Comparison of ENCODE assay signal across 24 mouse cellular contexts in the genomic region with DNA sequence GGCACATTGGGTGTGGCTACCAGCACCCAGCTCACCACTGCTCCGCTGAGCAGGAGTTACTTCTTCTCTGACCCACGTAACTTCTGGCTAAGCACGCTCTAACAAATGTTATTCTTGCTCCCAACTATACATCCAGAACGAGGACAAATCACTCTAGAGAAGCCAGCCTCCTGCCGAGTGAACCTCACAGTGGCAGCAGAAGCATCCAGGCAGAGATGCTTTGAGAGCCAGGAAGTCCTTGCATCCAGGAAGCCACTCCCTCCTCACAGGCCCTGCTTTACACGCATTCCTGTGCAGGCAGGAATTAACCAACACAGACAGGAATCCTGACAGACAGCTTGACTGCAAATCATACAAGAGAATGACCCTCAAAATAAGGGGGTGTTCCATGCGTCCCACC.
DNase-seq lines count a peak whose midpoint lies in the region; TF ChIP-seq lines count a peak whose summit lies in the region.
"Had no signal": no experiment of that assay in that cellular context is flagged by ENCODE, and none has a peak within 500 bp of the region (broad histone marks: within the 10 kb centered on the region; RNA-seq: fewer than 3 reads in every experiment).

No protein-coding gene starts in this region.

- H3K4me1 ChIP-seq in ES-Bruce4 (ENCODE audit: control insufficient read depth, insufficient read depth, low read length), result no peaks in the 10 kb centered on the region
- 0 out of 4 replicates have a peak, but pooled peaks cover 0 to 4% of the 10 kb centered on the region in 2 experiments for H3K4me1 ChIP-seq in ES-E14 (ENCODE audit: control insufficient read depth in 2 of 2, insufficient read depth in 2 of 2, low read length in 2 of 2, poor library complexity in 1 of 2)
- peaks cover 31% of the 10 kb centered on the region for H3K4me1 ChIP-seq in limb, embryonic 10.5 days
- H3K4me1 ChIP-seq in forebrain, embryonic 10.5 days, result peaks cover 10% of the 10 kb centered on the region
- H3K4me1 ChIP-seq: heart, embryonic 15.5 days; liver, embryonic 13.5 days; stomach, embryonic 15.5 days had no signal

- H3K4me3 ChIP-seq in ES-Bruce4 (ENCODE audit: low read depth, low read length) (no peak overlapping the region), ES-E14 (ENCODE audit: insufficient read depth in 1 of 2, low read depth in 1 of 2, low read length in 2 of 2, poor library complexity in 1 of 2, severe bottlenecking in 1 of 2) (no peak overlapping the region)
- no peak overlapping the region for H3K4me3 ChIP-seq in limb, embryonic 10.5 days
- no peak overlapping the region for H3K4me3 ChIP-seq in forebrain, embryonic 10.5 days
- H3K4me3 ChIP-seq: heart, embryonic 10.5 days; heart, embryonic 15.5 days; left cerebral cortex, adult 2 months; liver, embryonic 13.5 days; stomach, embryonic 15.5 days had no signal

- TF ChIP-seq POLR2A in ES-Bruce4 (IDR thresholded peaks at IDR 0.05; ENCODE audit: insufficient read depth, low read length), result no peak

- TF ChIP-seq CTCF in ES-Bruce4 (IDR thresholded peaks at IDR 0.05; ENCODE audit: low read depth, low read length), result no peak

- DNase-seq in kidney, postnatal 14 days, result peak; percentile 3
- DNase-seq in kidney, adult 18-20 months, result no peak
- DNase-seq in ES-E14 (ENCODE audit: low read depth, low spot score), result peak; percentile 19
- DNase-seq in limb, embryonic 10.5 days (ENCODE audit: low spot score), result no peak
- DNase-seq in forebrain, embryonic 10.5 days (ENCODE audit: extremely low spot score, low spot score), result no peak
- DNase-seq in adrenal gland, adult 18-20 months (ENCODE audit: low spot score in 2 of 2), result no peak
- DNase-seq: adrenal gland, adult 8-10 months; B cell, adult 2 months; cerebellum, adult 8-10 months; cerebellum, postnatal 25 days; forebrain, postnatal 0 days; kidney, adult 2 months; liver, embryonic 13.5 days; lung, adult 18-20 months; lung, postnatal 10 days; midbrain, embryonic 14.5 days; right cerebral cortex, postnatal 25 days; thymus, postnatal 25 days had no signal

- no peaks in the 10 kb centered on the region; the same call in 1 of the 2 replicates for H3K27me3 ChIP-seq in ES-Bruce4 (ENCODE audit: control insufficient read depth, insufficient read depth, low read length, poor library complexity, severe bottlenecking)
- peaks cover 24% of the 10 kb centered on the region; the same call in 1 of the 2 replicates for H3K27me3 ChIP-seq in limb, embryonic 10.5 days (ENCODE audit: low read depth, poor library complexity, severe bottlenecking)
- H3K27me3 ChIP-seq in forebrain, embryonic 10.5 days (ENCODE audit: poor library complexity, severe bottlenecking), result peaks cover 11% of the 10 kb centered on the region; the same call in 1 of the 2 replicates
- H3K27me3 ChIP-seq: liver, embryonic 13.5 days; stomach, embryonic 15.5 days had no signal

- H3K36me3 ChIP-seq in ES-Bruce4 (ENCODE audit: control insufficient read depth, insufficient read depth, low read length, poor library complexity, severe bottlenecking), result no peaks in the 10 kb centered on the region
- no peaks in the 10 kb centered on the region for H3K36me3 ChIP-seq in ES-E14 (ENCODE audit: control insufficient read depth, insufficient read depth, low read length, poor library complexity, severe bottlenecking)
- H3K36me3 ChIP-seq in limb, embryonic 10.5 days, result no peaks in the 10 kb centered on the region
- H3K36me3 ChIP-seq in forebrain, embryonic 10.5 days (replicated peaks), result no peaks in the 10 kb centered on the region
- H3K36me3 ChIP-seq: heart, embryonic 10.5 days; heart, embryonic 15.5 days; liver, embryonic 13.5 days; stomach, embryonic 15.5 days had no signal

- in situ Hi-C loops in ES-E14 (cut with MboI; ENCODE audit: low sequenced_read_pairs in 2 of 2, unreplicated experiment in 2 of 2), result no loop called here

- no peak overlapping the region for H3K27ac ChIP-seq in ES-Bruce4 (ENCODE audit: insufficient read depth, low read length)
- no peak overlapping the region for H3K27ac ChIP-seq in ES-E14 (ENCODE audit: insufficient read depth, low read depth, low read length, poor library complexity, severe bottlenecking)
- peak overlapping the region; percentile 51; the same call in 1 of the 2 replicates for H3K27ac ChIP-seq in limb, embryonic 10.5 days
- H3K27ac ChIP-seq in forebrain, embryonic 10.5 days, result no peak overlapping the region
- H3K27ac ChIP-seq: heart, embryonic 10.5 days; heart, embryonic 15.5 days; kidney, postnatal 0 days; left cerebral cortex, adult 2 months; liver, embryonic 13.5 days; stomach, embryonic 15.5 days had no signal

- 0 out of 2 replicates have a peak, but pooled peaks have one; percentile 10 for TF ChIP-seq EP300 in ES-Bruce4 (IDR thresholded peaks at IDR 0.05; ENCODE audit: insufficient read depth, low read depth, low read length)

- H3K9ac ChIP-seq in ES-Bruce4 (ENCODE audit: low read depth, poor library complexity, severe bottlenecking) (no peak overlapping the region), ES-E14 (ENCODE audit: insufficient read depth, low read depth, low read length, poor library complexity, severe bottlenecking) (no peak overlapping the region)
- H3K9ac ChIP-seq: forebrain, postnatal 0 days; heart, embryonic 15.5 days; liver, embryonic 13.5 days; stomach, embryonic 15.5 days had no signal

- H3K9me3 ChIP-seq in ES-Bruce4 (replicated peaks; ENCODE audit: control insufficient read depth, insufficient read depth, low read length, poor library complexity, severe bottlenecking) (no peaks in the 10 kb centered on the region), ES-E14 (ENCODE audit: control insufficient read depth, insufficient read depth, low read depth, low read length) (no peaks in the 10 kb centered on the region)
- H3K9me3 ChIP-seq in limb, embryonic 10.5 days (replicated peaks), result no peaks in the 10 kb centered on the region
- H3K9me3 ChIP-seq in forebrain, embryonic 10.5 days, result no peaks in the 10 kb centered on the region
- H3K9me3 ChIP-seq: heart, embryonic 10.5 days; heart, embryonic 15.5 days; liver, embryonic 13.5 days; stomach, embryonic 15.5 days had no signal

- WGBS in limb, embryonic 10.5 days, result 51% methylated on average over 7 of the region's 7 CpGs
- WGBS in forebrain, embryonic 10.5 days, result 54% methylated on average over 7 of the region's 7 CpGs

TF ChIP-seq in ES-E14, 5 proteins besides CTCF, POLR2A, EP300 and RAD21:
- no peak for TF ChIP-seq MAFK (IDR thresholded peaks at IDR 0.05; ENCODE audit: insufficient read depth, low read depth, low read length)
- no peak for TF ChIP-seq ZNF384 (IDR thresholded peaks at IDR 0.05; ENCODE audit: low read depth, low read length)
- TF ChIP-seq CHD2 (IDR thresholded peaks at IDR 0.05; ENCODE audit: low read depth, low read length), result no peak

Comparison
In these comparisons a context has a peak if more than half of its experiments do, and no peak if none do; other contexts are left out.
1. DNase-seq: peak in kidney, postnatal 14 days (single experiment) and ES-E14 (single experiment); none in kidney, adult 18-20 months (single experiment), limb, embryonic 10.5 days (single experiment), forebrain, embryonic 10.5 days (single experiment) and adrenal gland, adult 18-20 months (0 of 2).